Mouse (Mus musculus) intestine, embryonic 14.5 days (tissue): ENCODE data around the gene Fto. TPM values are rescaled to one million over a fixed set of nuclear protein-coding genes. Genes with fewer than 3 reads are reported as not detected.
A peak's percentile ranks its signal among the peaks of the same experiment; 100 is the strongest.

ENCODE experiments used
- ATAC-seq: fragments of 200-750 bp; cut with Nextera tagmentation; replicated peaks from 2 replicates; pipeline ENCODE4 v1.8.0; 2017; ENCODE audit warnings: low read depth, moderate number of reproducible peaks, moderate TSS enrichment, moderate library complexity; ENCODE audit not compliant: low FRiP score, low TSS enrichment
- DNase-seq: peaks from one replicate; pipeline ENCODE4 v3.0.0-alpha.2; 2018; ENCODE audit warnings: low spot score
- H3K27ac ChIP-seq: fragments of 300-500 bp; sonication (generic); 2 replicates; pipeline ENCODE4 v1.5.1; 2014; ENCODE audit warnings: low read depth, mild to moderate bottlenecking, control low read depth
- H3K27me3 ChIP-seq: fragments of 300-500 bp; sonication (generic); replicated peaks from 2 replicates; pipeline ENCODE4 v1.6.1; 2014; ENCODE audit warnings: low read length, control low read depth; ENCODE audit not compliant: control insufficient read depth, insufficient read depth
- H3K36me3 ChIP-seq: fragments of 300-500 bp; sonication (generic); 2 replicates; pipeline ENCODE4 v1.6.1; 2014; ENCODE audit warnings: low read length, control low read depth; ENCODE audit not compliant: control insufficient read depth, insufficient read depth
- H3K4me1 ChIP-seq: fragments of 300-500 bp; sonication (generic); replicated peaks from 2 replicates; pipeline ENCODE4 v1.6.1; 2014; ENCODE audit warnings: low read length, control low read depth, mixed read lengths; ENCODE audit not compliant: control insufficient read depth, insufficient read depth
- H3K4me2 ChIP-seq: fragments of 300-500 bp; sonication (generic); 2 replicates; pipeline ENCODE4 v1.6.1; 2014; ENCODE audit warnings: low read length
- H3K4me3 ChIP-seq: fragments of 300-500 bp; sonication (generic); 2 replicates; pipeline ENCODE4 v1.5.1; 2014; ENCODE audit warnings: low read depth, low read length, control low read depth, mixed read lengths
- H3K9ac ChIP-seq: fragments of 300-500 bp; sonication (generic); 2 replicates; pipeline ENCODE4 v1.6.1; 2014; ENCODE audit warnings: mild to moderate bottlenecking, low read length
- H3K9me3 ChIP-seq: fragments of 300-500 bp; sonication (generic); 2 replicates; pipeline ENCODE4 v1.6.1; 2016; ENCODE audit warnings: low read length, control low read depth; ENCODE audit not compliant: control insufficient read depth
- WGBS: fragments of 180-500 bp; shearing (Covaris S2); extraction: QIAGEN DNeasy Blood & Tissue Kit; methylation state at CpG from one replicate; pipeline ENCODE4 v1.1.7; 2014; 5-methylcytosine and 5-hydroxymethylcytosine counted together
- polyA plus RNA-seq: library from polyadenylated mRNA; unstranded; fragments of >200 nt; fragmentation: Nextera tagmentation; extraction: Ambion mirVana; gene quantifications from 2 replicates; pipeline ENCODE4 v1.2.1, GENCODE M21; 2014

The Fto gene
- polyA plus RNA-seq, 1 experiment from 2014 or later = 77.7 TPM

DNA sequence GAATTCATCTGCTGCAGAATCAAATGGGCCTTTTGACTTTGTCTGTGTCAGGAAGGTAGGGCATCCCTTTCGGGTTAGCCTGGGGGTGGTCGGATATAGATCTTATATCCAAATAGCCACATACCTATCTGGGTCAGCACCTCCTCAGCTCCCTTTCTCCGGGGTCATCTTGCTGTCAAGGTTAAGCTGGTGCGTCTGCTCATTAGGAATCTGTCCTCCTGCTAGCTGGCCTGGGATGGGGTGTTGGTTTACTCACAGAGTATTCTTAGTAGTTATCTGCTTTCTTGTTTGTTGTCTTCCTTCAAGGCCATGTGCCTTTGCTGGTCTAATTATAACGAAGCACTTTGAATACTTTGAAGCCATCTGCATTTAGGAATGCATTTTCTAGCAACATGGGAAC lies 163.7 kb downstream of the Fto start:
- no peaks in the 10 kb centered on the region for H3K4me1 ChIP-seq
- 91% methylated on average over 5 of the region's 5 CpGs for WGBS
- ATAC-seq (no peak), DNase-seq (no peak)
- no peaks in the 10 kb centered on the region for H3K27me3 ChIP-seq
- peaks cover 23% of the 10 kb centered on the region for H3K36me3 ChIP-seq
- H3K4me2 ChIP-seq = no peak overlapping the region
- no peak overlapping the region for H3K27ac ChIP-seq
- H3K4me3 ChIP-seq = no peak overlapping the region
- H3K9ac ChIP-seq = no peak overlapping the region
- no peaks in the 10 kb centered on the region for H3K9me3 ChIP-seq

DNA sequence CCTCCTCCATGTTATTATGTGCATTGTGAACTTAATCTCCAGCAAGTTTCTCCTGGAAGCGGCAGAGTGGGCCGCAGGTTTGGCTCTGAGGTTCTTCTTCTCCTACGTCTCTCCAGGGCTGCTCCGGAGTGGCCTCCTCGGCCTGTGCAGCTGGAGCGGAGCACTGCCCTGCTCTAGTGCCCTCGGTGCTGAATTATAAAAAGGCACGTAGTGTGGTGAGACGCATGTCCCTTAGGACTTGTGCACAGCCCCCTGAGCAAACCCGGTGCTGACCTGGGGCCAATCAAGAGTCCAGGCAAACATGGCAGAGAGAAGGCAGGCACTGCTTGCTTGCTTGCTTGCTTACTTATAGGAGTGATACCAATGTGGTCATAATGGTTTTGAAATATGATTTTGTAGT lies 164.1 kb downstream of the Fto start:
- DNase-seq (no peak), ATAC-seq (no peak)
- Histone ChIP-seq H3K27me3 (no peaks in the 10 kb centered on the region), H3K36me3 (peaks cover 22% of the 10 kb centered on the region), H3K9me3 (no peaks in the 10 kb centered on the region), H3K4me1 (no peaks in the 10 kb centered on the region), H3K9ac (no peak overlapping the region), H3K4me3 (no peak overlapping the region), H3K4me2 (no peak overlapping the region), H3K27ac (no peak overlapping the region)
- WGBS = 91% methylated on average over 10 of the region's 10 CpGs

DNA sequence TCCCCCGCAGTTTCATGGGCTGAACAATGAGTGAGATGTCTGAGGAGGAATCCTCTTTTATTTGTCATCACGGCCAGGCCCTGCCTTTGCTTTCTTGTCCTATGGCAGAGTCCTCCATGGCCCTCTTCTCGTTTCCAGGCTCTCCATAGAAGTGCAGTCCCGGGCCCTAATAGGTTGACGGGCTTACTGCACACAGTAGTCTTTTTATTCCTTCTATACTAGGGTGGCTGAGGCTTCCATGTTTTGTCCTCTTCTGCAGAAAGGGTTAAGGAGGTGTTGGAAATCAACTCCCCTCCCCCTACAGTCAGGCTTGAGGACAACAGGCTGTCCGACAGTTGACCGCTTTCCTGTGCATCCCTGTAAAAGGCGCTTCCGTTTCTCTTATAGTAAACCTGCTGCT lies 169.2 kb downstream of the Fto start:
- ATAC-seq (no peak), DNase-seq (no peak)
- Histone ChIP-seq H3K9me3 (no peaks in the 10 kb centered on the region), H3K4me2 (no peak overlapping the region), H3K4me1 (no peaks in the 10 kb centered on the region), H3K4me3 (no peak overlapping the region), H3K27ac (no peak overlapping the region), H3K9ac (no peak overlapping the region), H3K36me3 (peaks cover 21% of the 10 kb centered on the region; the same call in 1 of the 2 replicates), H3K27me3 (no peaks in the 10 kb centered on the region)
- WGBS = 73% methylated on average over 9 of the region's 9 CpGs

DNA sequence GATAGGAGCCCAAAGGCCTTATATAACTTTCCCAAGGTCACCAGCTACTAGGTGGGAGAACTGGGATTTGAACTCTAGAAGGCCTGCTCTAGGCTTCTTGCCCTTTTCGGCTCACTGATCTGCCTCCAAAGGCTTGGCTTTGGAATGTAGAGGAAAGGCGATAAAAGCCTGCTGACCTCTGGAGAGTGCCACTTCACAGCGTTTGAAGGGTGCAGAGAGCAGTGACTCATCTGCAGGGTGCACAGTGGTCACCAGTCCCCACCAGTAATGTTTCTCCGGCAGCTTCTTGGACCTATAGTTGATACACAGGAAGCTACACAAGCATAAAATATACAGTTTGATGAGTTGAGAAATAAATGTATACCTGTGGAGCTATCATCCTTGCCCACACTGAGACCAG lies 173.1 kb downstream of the Fto start:
- WGBS = 77% methylated on average over 4 of the region's 4 CpGs
- no peaks in the 10 kb centered on the region for H3K27me3 ChIP-seq
- H3K9me3 ChIP-seq = no peaks in the 10 kb centered on the region
- no peak overlapping the region for H3K27ac ChIP-seq
- no peak overlapping the region for H3K9ac ChIP-seq
- no peak overlapping the region for H3K4me2 ChIP-seq
- ATAC-seq = no peak
- H3K4me1 ChIP-seq = peaks cover 4% of the 10 kb centered on the region; the same call in 1 of the 2 replicates
- H3K36me3 ChIP-seq = peaks cover 17% of the 10 kb centered on the region; the same call in 1 of the 2 replicates
- H3K4me3 ChIP-seq = no peak overlapping the region
- DNase-seq = no peak

DNA sequence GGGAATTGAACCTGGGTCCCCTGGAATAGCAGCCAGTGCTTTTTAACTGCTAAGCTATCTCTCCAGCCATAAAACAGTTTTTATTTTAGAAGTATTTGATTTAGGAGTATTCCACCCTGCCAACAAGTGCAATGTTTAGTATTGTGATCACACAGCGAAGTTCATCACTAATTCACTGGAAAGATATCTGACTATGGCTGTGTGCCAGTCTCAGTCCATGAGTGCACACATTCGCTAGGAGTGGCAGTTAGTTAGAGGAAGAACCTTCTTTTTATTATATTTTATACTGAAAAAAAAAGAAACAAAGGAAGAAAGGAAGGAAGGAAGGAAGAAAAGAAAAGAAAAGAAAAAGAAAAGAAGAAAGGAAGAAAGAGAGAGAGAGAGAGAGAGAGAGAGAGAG lies 174.1 kb downstream of the Fto start:
- WGBS = 79% methylated on average over 2 of the region's 2 CpGs
- H3K36me3 ChIP-seq = peaks cover 17% of the 10 kb centered on the region; the same call in 1 of the 2 replicates
- H3K9ac ChIP-seq = no peak overlapping the region
- H3K9me3 ChIP-seq = no peaks in the 10 kb centered on the region
- H3K27ac ChIP-seq = no peak overlapping the region
- peaks cover 4% of the 10 kb centered on the region; the same call in 1 of the 2 replicates for H3K4me1 ChIP-seq
- H3K4me2 ChIP-seq = no peak overlapping the region
- no peaks in the 10 kb centered on the region for H3K27me3 ChIP-seq
- ATAC-seq = no peak
- no peak overlapping the region for H3K4me3 ChIP-seq
- DNase-seq = no peak

DNA sequence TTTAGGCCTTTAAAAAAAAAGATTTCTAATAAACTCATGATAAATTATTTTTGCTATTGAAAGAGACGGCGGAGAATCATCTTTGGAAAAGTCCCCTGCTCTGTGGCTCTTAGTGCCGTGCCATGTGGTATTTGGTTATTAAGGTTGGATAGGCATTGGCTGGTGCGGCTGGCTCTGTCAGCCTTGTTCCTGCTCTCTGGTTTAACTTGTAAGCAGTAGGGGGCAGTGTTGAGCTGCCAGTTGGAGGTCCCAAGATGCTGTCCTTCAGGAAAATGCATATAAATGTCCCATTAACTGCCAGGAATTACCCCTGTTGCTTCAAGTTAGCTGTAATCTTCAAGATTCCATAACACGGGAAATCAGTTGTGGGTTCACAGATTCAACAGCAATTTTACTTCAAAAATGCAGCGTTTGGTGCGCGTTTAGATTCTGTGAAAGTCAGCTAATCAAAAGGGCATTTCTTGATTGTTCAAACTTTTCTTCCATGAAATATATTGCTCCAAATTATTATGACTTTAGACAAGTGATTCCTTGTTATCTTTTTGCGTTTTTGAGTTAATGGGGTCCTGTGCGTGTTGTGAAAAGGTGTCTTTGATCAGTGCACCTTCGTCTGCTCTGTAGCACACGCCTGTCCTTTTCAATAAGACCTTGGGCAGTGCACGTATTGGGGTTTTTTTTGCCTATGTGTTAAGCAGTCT lies 174.9 kb downstream of the Fto start:
- DNase-seq (peak; percentile 78), ATAC-seq (0 out of 2 replicates have a peak, but pooled peaks have one; percentile 32)
- Histone ChIP-seq H3K27me3 (no peaks in the 10 kb centered on the region), H3K27ac (no peak overlapping the region), H3K4me1 (peaks cover 4% of the 10 kb centered on the region; the same call in 1 of the 2 replicates), H3K36me3 (peaks cover 14% of the 10 kb centered on the region; the same call in 1 of the 2 replicates), H3K9me3 (no peaks in the 10 kb centered on the region), H3K4me2 (no peak overlapping the region), H3K9ac (no peak overlapping the region), H3K4me3 (no peak overlapping the region)
- WGBS = 57% methylated on average over 13 of the region's 13 CpGs

DNA sequence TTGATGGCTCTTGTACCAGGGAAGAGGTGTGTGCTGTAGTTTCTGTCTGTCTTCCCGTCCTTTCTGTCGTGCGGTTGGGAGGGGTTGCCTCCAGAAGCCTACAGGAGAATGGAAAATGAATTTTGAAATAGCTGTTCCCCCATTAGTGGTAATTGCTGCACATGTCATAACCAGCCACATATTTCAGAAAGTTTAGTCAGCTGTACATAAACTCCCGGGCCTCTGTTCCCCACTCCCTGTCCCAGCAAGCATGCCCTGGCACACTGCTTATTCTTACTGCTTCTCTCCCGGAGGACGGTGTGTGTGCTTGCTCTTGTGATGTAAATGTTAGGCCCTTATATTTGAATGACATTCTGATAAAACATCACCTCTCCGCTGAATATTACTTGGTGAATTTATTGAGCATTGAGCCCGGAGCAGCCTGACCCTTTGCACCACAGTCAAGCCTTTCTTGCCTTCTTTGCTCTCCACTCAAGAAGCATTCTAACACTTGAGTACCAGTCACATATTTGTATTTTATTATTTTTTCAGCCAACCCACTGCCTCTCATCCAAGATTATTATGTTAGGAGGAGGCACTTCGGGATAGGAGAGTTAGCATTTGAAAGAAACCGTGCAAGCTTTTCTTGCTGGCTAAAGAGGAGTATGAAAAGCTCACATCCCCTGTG lies 175.6 kb downstream of the Fto start:
- Histone ChIP-seq H3K9me3 (no peaks in the 10 kb centered on the region), H3K36me3 (peaks cover 13% of the 10 kb centered on the region; the same call in 1 of the 2 replicates), H3K27ac (no peak overlapping the region), H3K9ac (no peak overlapping the region), H3K4me2 (no peak overlapping the region), H3K4me3 (no peak overlapping the region), H3K4me1 (peaks cover 4% of the 10 kb centered on the region; the same call in 1 of the 2 replicates), H3K27me3 (no peaks in the 10 kb centered on the region)
- DNase-seq (no peak), ATAC-seq (no peak)
- WGBS = 78% methylated on average over 10 of the region's 10 CpGs

DNA sequence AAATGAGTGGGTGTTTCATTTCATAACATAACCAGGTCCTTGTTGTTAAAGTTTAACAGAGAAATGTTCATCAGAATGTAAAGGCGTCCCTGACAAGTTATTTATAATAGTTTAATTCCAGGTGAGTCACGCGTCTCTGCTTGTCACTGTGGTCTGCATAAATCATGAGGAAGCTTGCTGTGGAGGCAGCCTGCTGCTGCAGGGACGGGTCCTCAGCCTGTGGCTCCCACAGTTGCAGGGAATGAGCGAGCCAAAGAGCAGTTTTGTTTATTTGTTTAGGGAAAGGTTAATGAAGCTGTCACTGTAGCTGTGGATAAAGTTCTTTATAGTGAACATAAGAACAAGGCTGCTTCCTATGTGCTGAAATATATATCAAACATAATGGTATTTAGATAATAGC lies 176.7 kb downstream of the Fto start:
- H3K36me3 ChIP-seq = peaks cover 10% of the 10 kb centered on the region; the same call in 1 of the 2 replicates
- DNase-seq = no peak

More for the DNA sequence above, 176.7 kb downstream of the Fto start:
- no peaks in the 10 kb centered on the region for H3K9me3 ChIP-seq
- H3K27ac ChIP-seq = no peak overlapping the region
- peaks cover 4% of the 10 kb centered on the region; the same call in 1 of the 2 replicates for H3K4me1 ChIP-seq
- H3K4me2 ChIP-seq = no peak overlapping the region
- WGBS = 28% methylated on average over 5 of the region's 5 CpGs
- H3K27me3 ChIP-seq = no peaks in the 10 kb centered on the region
- H3K4me3 ChIP-seq = no peak overlapping the region
- ATAC-seq = no peak
- H3K9ac ChIP-seq = no peak overlapping the region
